Mouse (Mus musculus) small intestine, adult 2 months (tissue): ENCODE data around the gene Dapk1.

Experiments used
- CTCF ChIP-seq: fragments of 200-500 bp; IDR thresholded peaks from 2 replicates; pipeline ENCODE4 v1.5.1; 2012; ENCODE audit warnings: low read depth, mild to moderate bottlenecking, control low read depth, inconsistent platforms, low read length, moderate library complexity, mixed read lengths; ENCODE audit not compliant: insufficient replicate concordance, insufficient read length; ENCODE audit errors: extremely low read depth
- POLR2A ChIP-seq: fragments of 200-500 bp; IDR thresholded peaks from 2 replicates; pipeline ENCODE4 v1.6.1; 2012; ENCODE audit warnings: low read depth, mild to moderate bottlenecking, control low read depth, inconsistent platforms, low read length, moderate library complexity

DNA sequence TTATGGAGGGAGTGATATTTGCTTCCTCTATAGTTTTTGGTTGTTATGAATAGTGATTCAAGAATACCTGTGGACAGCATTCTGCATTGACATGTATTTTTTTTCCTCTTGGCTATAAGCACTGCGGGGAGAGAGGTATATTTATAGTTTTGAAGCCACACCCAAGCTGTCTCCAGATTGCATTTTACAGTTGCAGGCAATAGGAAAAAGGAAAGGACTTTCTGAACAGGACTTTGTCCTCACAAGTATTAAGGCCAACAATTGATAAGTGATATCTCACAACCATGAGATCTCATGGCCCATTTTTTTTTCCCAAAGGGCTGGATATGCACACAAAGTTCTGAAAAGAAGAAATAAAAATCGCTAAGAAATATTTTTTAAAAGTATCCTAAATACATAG, 207.9 kb downstream of the Dapk1 start:
- TF ChIP-seq CTCF, result no peak
- TF ChIP-seq POLR2A, result no peak
